Mouse (Mus musculus): Measurements from ENCODE around the gene Jak3. TPM values are rescaled to one million over a fixed set of nuclear protein-coding genes. Genes with fewer than 3 reads are reported as not detected.

The Jak3 gene
- total and polyA plus RNA-seq, 3 experiments = 13.3 to 47.1 (median 37.8) TPM

DNA sequence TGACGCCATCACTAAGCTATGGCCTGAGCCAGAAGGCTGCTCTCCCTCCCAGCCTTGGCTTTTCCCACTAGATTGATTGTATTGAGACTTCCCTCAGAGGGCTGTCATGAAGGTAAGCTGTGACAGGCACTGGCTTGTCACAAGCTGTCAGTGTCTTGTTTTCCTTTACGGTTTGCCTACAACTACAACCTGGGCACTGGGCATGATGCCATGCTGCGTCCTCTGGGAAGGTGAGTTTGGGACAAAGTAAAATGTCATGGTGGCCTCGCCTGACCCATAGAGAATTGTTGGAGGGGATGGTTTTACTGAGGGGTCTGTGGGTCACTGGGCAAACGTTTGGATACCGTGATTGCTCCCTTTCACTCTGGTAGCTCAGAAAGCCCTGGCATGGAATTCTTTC lies 37.8 kb upstream of the Jak3 start:
- Histone ChIP-seq H3K27me3 (replicated peaks) (no peaks in the 10 kb centered on the region), H3K9me3 (replicated peaks; ENCODE audit: low read length) (no peaks in the 10 kb centered on the region), H3K4me2 (ENCODE audit: insufficient read depth, low read depth, poor library complexity, severe bottlenecking) (no peak overlapping the region), H3K4me1 (ENCODE audit: control insufficient read depth in 1 of 2, insufficient read depth in 2 of 2) (peaks cover 27 to 64% of the 10 kb centered on the region in 2 experiments), H3K27ac (ENCODE audit: insufficient read depth, low read depth) (no peak overlapping the region), H3K9ac (ENCODE audit: insufficient read depth, low read depth) (no peak overlapping the region), H3K79me2 (replicated peaks; ENCODE audit: control insufficient read depth, extremely low read depth, insufficient read depth, poor library complexity, severe bottlenecking) (no peaks in the 10 kb centered on the region), H3K36me3 (replicated peaks in 1 of 2; ENCODE audit: control insufficient read depth in 1 of 2, insufficient read depth in 1 of 2, low read length in 1 of 2) (no peaks in the 10 kb centered on the region), H3K4me3 (replicated peaks in 1 of 3; ENCODE audit: low read depth in 2 of 3, low read length in 2 of 3, poor library complexity in 1 of 3) (no peak overlapping the region)
- dilution Hi-C loops (cut with MboI; ENCODE audit: extremely low pct_ligation_motif_present, extremely low pct_unique_long_range_greater_than_20kb, low sequenced_read_pairs) = no loop called here
- TF ChIP-seq SMC3 (IDR thresholded peaks at IDR 0.05; ENCODE audit: low read depth, low read length) (no peak), USF2 (conservative IDR thresholded peaks at IDR 0.05; ENCODE audit: low read depth, low read length) (no peak), POLR2A (IDR thresholded peaks at IDR 0.05; ENCODE audit: low read depth, low read length) (no peak), MYC (IDR thresholded peaks at IDR 0.05; ENCODE audit: low read depth, low read length) (no peak), UBTF (IDR thresholded peaks at IDR 0.05; ENCODE audit: low read depth, low read length) (no peak), TBP (conservative IDR thresholded peaks at IDR 0.05; ENCODE audit: low read depth, low read length) (no peak), GABPA (IDR thresholded peaks at IDR 0.05; ENCODE audit: insufficient replicate concordance, low read depth, low read length) (no peak), RCOR1 (conservative IDR thresholded peaks at IDR 0.05; ENCODE audit: low read depth, low read length) (no peak), ELF1 (IDR thresholded peaks at IDR 0.05; ENCODE audit: low read depth, low read length) (no peak), NRF1 (IDR thresholded peaks at IDR 0.05; ENCODE audit: low read depth, low read length) (no peak), JUND (conservative IDR thresholded peaks at IDR 0.05; ENCODE audit: low read depth, low read length) (no peak), BHLHE40 (IDR thresholded peaks at IDR 0.05; ENCODE audit: low read depth, low read length) (no peak), SIN3A (IDR thresholded peaks at IDR 0.05; ENCODE audit: low read length) (no peak), E2F4 (IDR thresholded peaks at IDR 0.05; ENCODE audit: insufficient replicate concordance, low read depth, low read length) (no peak), CHD2 (IDR thresholded peaks at IDR 0.05; ENCODE audit: low read length) (no peak), POLR2AphosphoS2 (IDR thresholded peaks at IDR 0.05; ENCODE audit: low read depth, low read length) (no peak)
- DNase-seq (ENCODE audit: extremely low read depth) = no peak
- in situ Hi-C loops (cut with MboI; ENCODE audit: low pct_ligation_motif_present, low pct_unique_long_range_greater_than_20kb, low sequenced_read_pairs) = no loop called here

DNA sequence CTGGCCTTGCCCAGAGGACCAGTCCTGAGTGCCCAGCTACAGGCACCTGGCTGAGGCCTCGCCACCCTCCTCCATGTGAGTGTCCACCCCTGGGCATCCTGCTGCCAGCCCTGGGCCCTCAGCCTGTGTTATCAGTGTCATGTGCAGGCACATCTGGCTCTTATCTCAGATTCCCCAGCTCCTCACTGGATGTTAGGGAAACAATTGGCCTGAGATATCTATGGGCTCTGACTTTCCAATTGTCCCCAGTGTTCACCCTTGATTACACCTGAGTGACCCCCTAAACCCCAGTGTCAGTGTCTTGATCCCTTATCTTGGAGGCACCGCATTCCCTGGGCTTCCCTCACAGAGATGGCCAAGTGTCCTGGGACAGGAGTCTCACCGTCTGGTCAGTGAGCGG lies 36.8 kb upstream of the Jak3 start:
- dilution Hi-C loops (cut with MboI; ENCODE audit: extremely low pct_ligation_motif_present, extremely low pct_unique_long_range_greater_than_20kb, low sequenced_read_pairs) = no loop called here
- no peaks in the 10 kb centered on the region for H3K27me3 ChIP-seq (replicated peaks)
- H3K4me1 ChIP-seq (ENCODE audit: control insufficient read depth in 1 of 2, insufficient read depth in 2 of 2) = peaks cover 27 to 59% of the 10 kb centered on the region in 2 experiments

More for the DNA sequence above, 36.8 kb upstream of the Jak3 start:
- Histone ChIP-seq H3K79me2 (replicated peaks; ENCODE audit: control insufficient read depth, extremely low read depth, insufficient read depth, poor library complexity, severe bottlenecking) (no peaks in the 10 kb centered on the region), H3K36me3 (replicated peaks in 1 of 2; ENCODE audit: control insufficient read depth in 1 of 2, insufficient read depth in 1 of 2, low read length in 1 of 2) (no peaks in the 10 kb centered on the region), H3K4me3 (replicated peaks in 1 of 3; ENCODE audit: low read depth in 2 of 3, low read length in 2 of 3, poor library complexity in 1 of 3) (no peak overlapping the region), H3K9ac (ENCODE audit: insufficient read depth, low read depth) (no peak overlapping the region), H3K4me2 (ENCODE audit: insufficient read depth, low read depth, poor library complexity, severe bottlenecking) (no peak overlapping the region), H3K9me3 (replicated peaks; ENCODE audit: low read length) (no peaks in the 10 kb centered on the region), H3K27ac (ENCODE audit: insufficient read depth, low read depth) (no peak overlapping the region)
- in situ Hi-C loops (cut with MboI; ENCODE audit: low pct_ligation_motif_present, low pct_unique_long_range_greater_than_20kb, low sequenced_read_pairs) = no loop called here
- no peak for DNase-seq (ENCODE audit: extremely low read depth)
- no peak for TF ChIP-seq USF2 (conservative IDR thresholded peaks at IDR 0.05; ENCODE audit: low read depth, low read length)
- TF ChIP-seq POLR2A (IDR thresholded peaks at IDR 0.05; ENCODE audit: low read depth, low read length) = no peak
- TF ChIP-seq ELF1 (IDR thresholded peaks at IDR 0.05; ENCODE audit: low read depth, low read length) = no peak
- no peak for TF ChIP-seq RCOR1 (conservative IDR thresholded peaks at IDR 0.05; ENCODE audit: low read depth, low read length)
- no peak for TF ChIP-seq JUND (conservative IDR thresholded peaks at IDR 0.05; ENCODE audit: low read depth, low read length)
- TF ChIP-seq USF1 (IDR thresholded peaks at IDR 0.05; ENCODE audit: low read depth, low read length) = no peak
- no peak for TF ChIP-seq MEF2A (IDR thresholded peaks at IDR 0.05; ENCODE audit: borderline replicate concordance, low read depth, low read length)
- TF ChIP-seq UBTF (IDR thresholded peaks at IDR 0.05; ENCODE audit: low read depth, low read length) = no peak
- TF ChIP-seq CTCF (conservative IDR thresholded peaks at IDR 0.05 in 1 of 2, IDR thresholded peaks at IDR 0.05 in 1 of 2; ENCODE audit: low read depth in 2 of 2, low read length in 2 of 2) = no peak
- no peak for TF ChIP-seq TBP (conservative IDR thresholded peaks at IDR 0.05; ENCODE audit: low read depth, low read length)
- no peak for TF ChIP-seq ZMIZ1 (IDR thresholded peaks at IDR 0.05; ENCODE audit: low read depth, low read length)
